In the genomic region with DNA sequence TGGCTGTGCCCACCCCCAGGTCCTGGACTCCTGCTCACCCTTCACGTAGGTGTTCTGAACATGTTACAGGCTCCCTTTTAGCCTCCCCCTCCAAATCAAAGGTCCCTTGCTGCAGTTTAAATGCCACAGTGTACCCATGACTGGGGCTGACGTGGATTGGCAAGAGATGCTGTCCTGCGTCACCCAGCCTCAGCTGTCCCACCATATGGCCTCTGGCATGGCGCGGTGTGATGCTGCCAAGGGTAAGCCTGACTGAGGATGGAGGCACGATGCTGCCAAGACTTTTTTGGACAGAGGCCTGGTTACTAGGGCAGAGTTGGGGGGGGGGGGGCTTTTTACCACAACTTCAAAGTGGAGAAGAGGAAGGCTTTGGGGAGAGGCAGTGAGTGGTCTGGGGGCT, we compare ENCODE assay signal across 10 mouse cellular contexts.
A peak's percentile ranks its signal among the peaks of the same experiment; 100 is the strongest.
DNase-seq lines count a peak whose midpoint lies in the region; ATAC-seq and TF ChIP-seq lines count a peak whose summit lies in the region.
"Had no signal": no experiment of that assay in that cellular context is flagged by ENCODE, and none has a peak within 500 bp of the region (broad histone marks: within the 10 kb centered on the region; RNA-seq: fewer than 3 reads in every experiment).

No protein-coding gene starts in this region.

- H3K4me3 ChIP-seq in midbrain, embryonic 13.5 days (replicated peaks): no peak overlapping the region
- no peak overlapping the region for H3K4me3 ChIP-seq in midbrain, embryonic 11.5 days (ENCODE audit: low read depth, low read length)
- H3K4me3 ChIP-seq in stomach, postnatal 0 days (ENCODE audit: low read depth, low read length): no peak overlapping the region
- no peak overlapping the region for H3K4me3 ChIP-seq in heart, adult 2 months
- H3K4me3 ChIP-seq: embryonic facial prominence, embryonic 15.5 days had no signal

- ATAC-seq in midbrain, embryonic 13.5 days: 0 out of 2 replicates have a peak, but pooled peaks have one; percentile 65
- ATAC-seq in midbrain, embryonic 11.5 days (ENCODE audit: low FRiP score): no peak
- peak; percentile 38; the same call in 1 of the 2 replicates for ATAC-seq in stomach, postnatal 0 days (ENCODE audit: low FRiP score, low TSS enrichment)
- ATAC-seq in CD4-positive, CD25-positive, alpha-beta regulatory T cell, adult 4 months: no peak

- 93% methylated on average over 6 of the region's 6 CpGs for WGBS in midbrain, embryonic 13.5 days
- WGBS in midbrain, embryonic 11.5 days: 89% methylated on average over 6 of the region's 6 CpGs
- 77% methylated on average over 6 of the region's 6 CpGs for WGBS in stomach, postnatal 0 days
- WGBS in heart, adult 2 months: 80% methylated on average over 6 of the region's 6 CpGs

- H3K36me3 ChIP-seq in midbrain, embryonic 13.5 days: no peaks in the 10 kb centered on the region
- H3K36me3 ChIP-seq in midbrain, embryonic 11.5 days (ENCODE audit: control insufficient read depth, insufficient read depth, low read length): no peaks in the 10 kb centered on the region
- H3K36me3 ChIP-seq in stomach, postnatal 0 days (ENCODE audit: control insufficient read depth, insufficient read depth, low read length): no peaks in the 10 kb centered on the region
- no peaks in the 10 kb centered on the region for H3K36me3 ChIP-seq in heart, adult 2 months (ENCODE audit: control insufficient read depth, insufficient read depth, low read length)
- H3K36me3 ChIP-seq: embryonic facial prominence, embryonic 15.5 days had no signal

- no peak for TF ChIP-seq CTCF in stomach, postnatal 0 days (IDR thresholded peaks at IDR 0.05; ENCODE audit: low read depth)
- TF ChIP-seq CTCF in heart, adult 2 months (IDR thresholded peaks at IDR 0.05): no peak

- H3K79me2 ChIP-seq in heart, adult 2 months (replicated peaks; ENCODE audit: control insufficient read depth, insufficient read depth, low read length): peaks cover 2% of the 10 kb centered on the region; the same call in 1 of the 2 replicates

- TF ChIP-seq POLR2A in heart, adult 2 months (IDR thresholded peaks at IDR 0.05; ENCODE audit: insufficient read depth, low read depth, low read length): no peak

- no peak for TF ChIP-seq EP300 in stomach, postnatal 0 days (optimal IDR thresholded peaks at IDR 0.05)
- no peak for TF ChIP-seq EP300 in heart, adult 2 months (IDR thresholded peaks at IDR 0.05; ENCODE audit: insufficient read depth, low read depth, low read length)

- H3K27ac ChIP-seq in midbrain, embryonic 13.5 days: no peak overlapping the region
- no peak overlapping the region for H3K27ac ChIP-seq in midbrain, embryonic 11.5 days (ENCODE audit: low read depth, low read length)
- no peak overlapping the region for H3K27ac ChIP-seq in stomach, postnatal 0 days (replicated peaks)
- H3K27ac ChIP-seq in heart, adult 2 months: no peak overlapping the region
- H3K27ac ChIP-seq: embryonic facial prominence, embryonic 15.5 days had no signal

- H3K27me3 ChIP-seq in midbrain, embryonic 13.5 days: no peaks in the 10 kb centered on the region
- no peaks in the 10 kb centered on the region for H3K27me3 ChIP-seq in midbrain, embryonic 11.5 days (ENCODE audit: control insufficient read depth, insufficient read depth, low read length)
- H3K27me3 ChIP-seq in stomach, postnatal 0 days (ENCODE audit: control insufficient read depth, insufficient read depth, low read length): no peaks in the 10 kb centered on the region
- H3K27me3 ChIP-seq in heart, adult 2 months (ENCODE audit: control insufficient read depth, insufficient read depth, low read length): no peaks in the 10 kb centered on the region
- H3K27me3 ChIP-seq: embryonic facial prominence, embryonic 15.5 days had no signal

- DNase-seq in midbrain, embryonic 11.5 days (ENCODE audit: low spot score, missing footprints): no peak
- peak; percentile 98 to 99 for DNase-seq in cerebellum, postnatal 36 days
- DNase-seq in left cerebral cortex, adult 11 months (ENCODE audit: low spot score): peak; percentile 66
- no peak for DNase-seq in stomach, postnatal 0 days (ENCODE audit: low spot score)
- DNase-seq in heart, adult 2 months: no peak
- no peak for DNase-seq in heart, adult 8-10 months (ENCODE audit: low spot score)
- DNase-seq: adrenal gland, postnatal 25 days had no signal

- H3K4me1 ChIP-seq in midbrain, embryonic 13.5 days (replicated peaks): 0 out of 2 replicates have a peak, but pooled peaks cover 11% of the 10 kb centered on the region
- H3K4me1 ChIP-seq in midbrain, embryonic 11.5 days (ENCODE audit: control insufficient read depth, insufficient read depth, low read length): no peaks in the 10 kb centered on the region
- no peaks in the 10 kb centered on the region for H3K4me1 ChIP-seq in stomach, postnatal 0 days (replicated peaks; ENCODE audit: control insufficient read depth, insufficient read depth)
- peaks cover 13% of the 10 kb centered on the region for H3K4me1 ChIP-seq in heart, adult 2 months (ENCODE audit: control insufficient read depth, insufficient read depth, low read length)

- intact Hi-C loops in heart, adult 2 months (cut with DNase I): no loop called here

- H3K9me3 ChIP-seq in midbrain, embryonic 13.5 days: no peaks in the 10 kb centered on the region
- H3K9me3 ChIP-seq in midbrain, embryonic 11.5 days (ENCODE audit: control insufficient read depth, low read length): no peaks in the 10 kb centered on the region
- H3K9me3 ChIP-seq in stomach, postnatal 0 days (ENCODE audit: control insufficient read depth, low read length): no peaks in the 10 kb centered on the region
- H3K9me3 ChIP-seq: embryonic facial prominence, embryonic 15.5 days had no signal

- H3K9ac ChIP-seq in midbrain, embryonic 13.5 days (replicated peaks): no peak overlapping the region
- H3K9ac ChIP-seq in midbrain, embryonic 11.5 days (ENCODE audit: low read length): no peak overlapping the region
- no peak overlapping the region for H3K9ac ChIP-seq in stomach, postnatal 0 days (ENCODE audit: low read length)
- H3K9ac ChIP-seq in heart, adult 2 months (ENCODE audit: low read depth, low read length): no peak overlapping the region
- H3K9ac ChIP-seq: embryonic facial prominence, embryonic 15.5 days had no signal

- no peak overlapping the region for H3K4me2 ChIP-seq in midbrain, embryonic 13.5 days (replicated peaks)
- H3K4me2 ChIP-seq in midbrain, embryonic 11.5 days: no peak overlapping the region
- H3K4me2 ChIP-seq in stomach, postnatal 0 days (replicated peaks; ENCODE audit: low read depth): no peak overlapping the region
- H3K4me2 ChIP-seq: embryonic facial prominence, embryonic 15.5 days had no signal

Comparison
In these comparisons a context has a peak if more than half of its experiments do, and no peak if none do; other contexts are left out.
1. ATAC-seq: peak in midbrain, embryonic 13.5 days (single experiment) and stomach, postnatal 0 days (single experiment); none in midbrain, embryonic 11.5 days (single experiment) and CD4-positive, CD25-positive, alpha-beta regulatory T cell, adult 4 months (single experiment).
2. DNase-seq: peak in cerebellum, postnatal 36 days (2 of 2) and left cerebral cortex, adult 11 months (single experiment); none in midbrain, embryonic 11.5 days (single experiment), stomach, postnatal 0 days (single experiment), heart, adult 2 months (0 of 2) and heart, adult 8-10 months (single experiment).